Mouse (Mus musculus) bone marrow macrophage, adult 2 months (primary cell): ENCODE data around the gene Chmp1a.

ENCODE experiments used
- CTCF ChIP-seq: IDR thresholded peaks from 2 replicates; pipeline ENCODE4 v1.5.1; 2012; ENCODE audit warnings: low read depth, mild to moderate bottlenecking, low read length, moderate library complexity
- POLR2A ChIP-seq: IDR thresholded peaks from 2 replicates; pipeline ENCODE4 v1.6.1; 2012; ENCODE audit warnings: mild to moderate bottlenecking, low read depth, low read length, borderline replicate concordance

DNA sequence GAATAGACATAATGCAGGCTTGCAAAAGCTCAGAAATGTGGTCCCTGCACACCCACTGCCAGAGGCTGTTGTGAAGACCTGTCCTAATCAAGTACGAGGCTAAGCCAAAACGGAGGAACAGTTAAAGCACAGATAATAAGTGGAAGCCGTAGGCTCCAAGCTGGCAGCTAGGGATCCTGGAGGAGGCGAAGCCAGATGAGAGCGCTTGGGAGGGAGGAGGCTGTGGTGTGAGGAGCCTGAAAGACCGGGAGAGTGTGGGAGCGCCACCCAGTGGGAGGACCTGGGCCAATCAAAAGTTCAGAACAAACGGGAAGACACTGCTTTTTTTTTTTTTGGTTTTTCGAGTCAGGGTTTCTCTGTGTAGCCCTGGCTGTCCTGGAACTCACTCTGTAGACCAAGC lies 21.9 kb downstream of the Chmp1a start:
- TF ChIP-seq POLR2A: no peak
- peak; percentile 31; the same call in 1 of the 2 replicates for TF ChIP-seq CTCF
